Mouse (Mus musculus) ES-Bruce4 (cell line): ENCODE data around the gene Akr1b3. TPM values are rescaled to one million over a fixed set of nuclear protein-coding genes. Genes with fewer than 3 reads are reported as not detected.
"Not testable (repeated sequence)": the region's sequence is repeated elsewhere in the genome, so short reads cannot be mapped to it uniquely, and the experiment has no call there.

Experiments used
- H3K27ac ChIP-seq: 2 replicates; pipeline ENCODE4 v1.5.1; 2012; ENCODE audit warnings: low read length, inconsistent platforms; ENCODE audit not compliant: insufficient read depth
- H3K27me3 ChIP-seq: 2 replicates; pipeline ENCODE4 v1.6.1; 2012; ENCODE audit warnings: mild to moderate bottlenecking, low read length, inconsistent platforms; ENCODE audit not compliant: control insufficient read depth, poor library complexity, insufficient read depth, severe bottlenecking
- H3K36me3 ChIP-seq: 2 replicates; pipeline ENCODE4 v1.6.1; 2012; ENCODE audit warnings: inconsistent platforms, mild to moderate bottlenecking, low read length, moderate library complexity; ENCODE audit not compliant: control insufficient read depth, poor library complexity, insufficient read depth, severe bottlenecking
- H3K4me1 ChIP-seq: one replicate; pipeline ENCODE4 v1.8.1; 2011; ENCODE audit warnings: low read length; ENCODE audit not compliant: control insufficient read depth, insufficient read depth
- H3K4me3 ChIP-seq: 2 replicates; pipeline ENCODE4 v1.5.1; 2011; ENCODE audit warnings: low read depth, mild to moderate bottlenecking, low read length
- H3K9ac ChIP-seq: 2 replicates; pipeline ENCODE4 v1.6.1; 2012; ENCODE audit warnings: low read depth, mild to moderate bottlenecking, inconsistent platforms; ENCODE audit not compliant: poor library complexity, severe bottlenecking
- H3K9me3 ChIP-seq: replicated peaks from 2 replicates; pipeline ENCODE4 v1.6.1; 2012; ENCODE audit warnings: mild to moderate bottlenecking, low read length, inconsistent platforms; ENCODE audit not compliant: control insufficient read depth, poor library complexity, insufficient read depth, severe bottlenecking
- CTCF ChIP-seq: IDR thresholded peaks from one replicate; pipeline ENCODE4 v1.8.1; 2011; ENCODE audit warnings: low read depth, low read length
- EP300 ChIP-seq: IDR thresholded peaks from 2 replicates; pipeline ENCODE4 v1.6.1; 2011; ENCODE audit warnings: low read depth, low read length; ENCODE audit not compliant: insufficient read depth
- POLR2A ChIP-seq: IDR thresholded peaks from one replicate; pipeline ENCODE4 v1.8.1; 2011; ENCODE audit warnings: low read length; ENCODE audit not compliant: insufficient read depth
- polyA plus RNA-seq: library from polyadenylated mRNA; stranded (reverse); fragments of >200 nt; gene quantifications from 2 replicates; pipeline ENCODE4 v1.2.4, GENCODE M21; 2011; ENCODE audit warnings: low read depth; ENCODE audit not compliant: missing spikeins, insufficient read depth, insufficient read length

The Akr1b3 gene
- polyA plus RNA-seq, 1 experiment: 143 TPM

- Histone ChIP-seq H3K4me3 (no peak overlapping the region), H3K36me3 (no peaks in the 10 kb centered on the region)
- TF ChIP-seq POLR2A (no peak), CTCF (no peak), EP300 (peak; percentile 49; the same call in 1 of the 2 replicates)
Measured at GRCm38 (mm10) chr6:34344135-34344850, 27.0 kb upstream of the Akr1b3 start.

GRCm38 (mm10) chr6:34343426-34343825 is 26.1 kb upstream of the Akr1b3 start:
- Histone ChIP-seq H3K27ac (no peak overlapping the region), H3K36me3 (no peaks in the 10 kb centered on the region), H3K4me1 (no peaks in the 10 kb centered on the region), H3K4me3 (no peak overlapping the region), H3K27me3 (no peaks in the 10 kb centered on the region), H3K9ac (no peak overlapping the region), H3K9me3 (peaks cover 11% of the 10 kb centered on the region)
- TF ChIP-seq CTCF (no peak), POLR2A (no peak), EP300 (no peak)

More at GRCm38 (mm10) chr6:34344135-34344850, 27.0 kb upstream of the Akr1b3 start:
- Histone ChIP-seq H3K9me3 (peaks cover 10% of the 10 kb centered on the region), H3K4me1 (no peaks in the 10 kb centered on the region), H3K27me3 (no peaks in the 10 kb centered on the region), H3K9ac (no peak overlapping the region), H3K27ac (peak overlapping the region; percentile 91)

GRCm38 (mm10) chr6:34342476-34342875 is 25.2 kb upstream of the Akr1b3 start:
- Histone ChIP-seq H3K9me3 (peaks cover 19% of the 10 kb centered on the region), H3K27me3 (no peaks in the 10 kb centered on the region), H3K9ac (no peak overlapping the region), H3K36me3 (no peaks in the 10 kb centered on the region), H3K27ac (no peak overlapping the region), H3K4me1 (no peaks in the 10 kb centered on the region), H3K4me3 (no peak overlapping the region)
- TF ChIP-seq POLR2A (no peak), EP300 (no peak)

GRCm38 (mm10) chr6:34341991-34342390 is 24.7 kb upstream of the Akr1b3 start:
- H3K9ac ChIP-seq: no peak overlapping the region
- TF ChIP-seq CTCF (no peak), EP300 (no peak), POLR2A (no peak)
- peaks cover 19% of the 10 kb centered on the region for H3K9me3 ChIP-seq
- no peaks in the 10 kb centered on the region for H3K36me3 ChIP-seq
- no peak overlapping the region for H3K27ac ChIP-seq
- H3K4me3 ChIP-seq: no peak overlapping the region
- no peaks in the 10 kb centered on the region for H3K27me3 ChIP-seq
- H3K4me1 ChIP-seq: no peaks in the 10 kb centered on the region

GRCm38 (mm10) chr6:34337799-34338198 is 20.5 kb upstream of the Akr1b3 start:
- no peaks in the 10 kb centered on the region for H3K4me1 ChIP-seq
- no peak overlapping the region for H3K9ac ChIP-seq
- H3K4me3 ChIP-seq: no peak overlapping the region
- no peaks in the 10 kb centered on the region for H3K27me3 ChIP-seq
- H3K36me3 ChIP-seq: no peaks in the 10 kb centered on the region
- no peak overlapping the region for H3K27ac ChIP-seq
- H3K9me3 ChIP-seq: peaks cover 19% of the 10 kb centered on the region
- TF ChIP-seq EP300 (no peak), POLR2A (no peak), CTCF (no peak)

- H3K9ac ChIP-seq: no peak overlapping the region
- TF ChIP-seq CTCF (no peak), POLR2A (no peak), EP300 (no peak)
- no peaks in the 10 kb centered on the region for H3K36me3 ChIP-seq
- H3K4me1 ChIP-seq: no peaks in the 10 kb centered on the region
- no peak overlapping the region for H3K4me3 ChIP-seq
- no peak overlapping the region for H3K27ac ChIP-seq
- peaks cover 13% of the 10 kb centered on the region; the same call in 1 of the 2 replicates for H3K9me3 ChIP-seq
- no peaks in the 10 kb centered on the region for H3K27me3 ChIP-seq
Measured at GRCm38 (mm10) chr6:34334673-34335072, 17.4 kb upstream of the Akr1b3 start.

- H3K4me1 ChIP-seq, H3K4me3 ChIP-seq, H3K9me3 ChIP-seq, H3K9ac ChIP-seq, H3K36me3 ChIP-seq, H3K27me3 ChIP-seq: not testable (repeated sequence)
- H3K27ac ChIP-seq: peak overlapping the region; percentile 51; the same call in 1 of the 2 replicates
Measured at GRCm38 (mm10) chr6:34331804-34332203, 14.5 kb upstream of the Akr1b3 start.
